Mouse (Mus musculus) kidney, adult 2 months (tissue): Measurements from ENCODE around the gene Itga11.

Experiments used
- CTCF ChIP-seq: fragments of 200-500 bp; conservative IDR thresholded peaks from 2 replicates; pipeline ENCODE4 v1.5.1; 2011; ENCODE audit warnings: low read depth, mild to moderate bottlenecking, control low read depth, low read length, moderate library complexity, mixed read lengths; ENCODE audit not compliant: insufficient read depth, insufficient read length
- POLR2A ChIP-seq: fragments of 200-500 bp; IDR thresholded peaks from one replicate; pipeline ENCODE4 v1.6.1; 2011; ENCODE audit warnings: low read depth, low read length, control low read depth

DNA sequence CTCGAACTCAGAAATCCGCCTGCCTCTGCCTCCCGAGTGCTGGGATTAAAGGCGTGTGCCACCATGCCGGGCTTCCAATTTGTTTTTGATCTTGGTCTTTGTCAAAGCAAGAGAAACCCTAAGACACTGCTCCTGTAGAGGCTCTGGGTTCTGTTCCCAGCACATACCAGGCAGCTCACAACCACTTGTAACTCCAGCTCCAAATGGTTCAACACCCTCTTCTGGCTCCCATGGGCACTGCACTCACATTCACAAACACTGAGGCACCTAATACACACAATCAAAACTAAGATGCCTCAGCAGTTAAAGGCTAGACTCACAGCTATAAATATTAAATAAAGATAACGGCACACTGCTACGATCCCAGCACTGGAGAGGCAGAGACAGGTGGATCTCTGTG is 144.2 kb downstream of the Itga11 start:
- no peak for TF ChIP-seq CTCF
- no peak for TF ChIP-seq POLR2A
